Mouse (Mus musculus) midbrain, embryonic 11.5 days (tissue): ENCODE results near the gene Cabp4. TPM values are rescaled to one million over a fixed set of nuclear protein-coding genes. Genes with fewer than 3 reads are reported as not detected.

ENCODE experiments used
- ATAC-seq: fragments of 200-750 bp; cut with Nextera tagmentation; 2 replicates; pipeline ENCODE4 v1.8.0; 2017; ENCODE audit warnings: moderate TSS enrichment, moderate library complexity; ENCODE audit not compliant: low FRiP score
- DNase-seq: peaks from one replicate; pipeline ENCODE4 v3.0.0; 2015; ENCODE audit warnings: low spot score; ENCODE audit errors: missing footprints
- H3K27ac ChIP-seq: fragments of 300-500 bp; sonication (generic); 2 replicates; pipeline ENCODE4 v1.5.1; 2014; ENCODE audit warnings: low read depth, low read length
- H3K27me3 ChIP-seq: fragments of 300-500 bp; sonication (generic); 2 replicates; pipeline ENCODE4 v1.6.1; 2014; ENCODE audit warnings: mild to moderate bottlenecking, low read length, moderate library complexity, mixed read lengths; ENCODE audit not compliant: control insufficient read depth, insufficient read depth
- H3K36me3 ChIP-seq: fragments of 300-500 bp; sonication (generic); 2 replicates; pipeline ENCODE4 v1.6.1; 2014; ENCODE audit warnings: mild to moderate bottlenecking, low read length, moderate library complexity, mixed read lengths; ENCODE audit not compliant: control insufficient read depth, insufficient read depth
- H3K4me1 ChIP-seq: fragments of 300-500 bp; sonication (generic); 2 replicates; pipeline ENCODE4 v1.6.1; 2014; ENCODE audit warnings: low read length; ENCODE audit not compliant: control insufficient read depth, insufficient read depth
- H3K4me2 ChIP-seq: fragments of 300-500 bp; sonication (generic); 2 replicates; pipeline ENCODE4 v1.6.1; 2014; ENCODE audit warnings: mild to moderate bottlenecking, moderate library complexity
- H3K4me3 ChIP-seq: fragments of 300-500 bp; sonication (generic); 2 replicates; pipeline ENCODE4 v1.5.1; 2014; ENCODE audit warnings: low read depth, low read length
- H3K9ac ChIP-seq: fragments of 300-500 bp; sonication (generic); 2 replicates; pipeline ENCODE4 v1.6.1; 2014; ENCODE audit warnings: low read length
- H3K9me3 ChIP-seq: fragments of 300-500 bp; sonication (generic); 2 replicates; pipeline ENCODE4 v1.6.1; 2016; ENCODE audit warnings: low read length; ENCODE audit not compliant: control insufficient read depth
- whole genome bisulfite sequencing: fragments of 180-500 bp; shearing (Covaris S2); extraction: QIAGEN DNeasy Blood & Tissue Kit; methylation state at CpG from one replicate; pipeline ENCODE4 v1.1.7; 2014; 5-methylcytosine and 5-hydroxymethylcytosine counted together
- polyA plus RNA-seq: library from polyadenylated mRNA; unstranded; fragments of >200 nt; fragmentation: Nextera tagmentation; extraction: Ambion mirVana; gene quantifications from 2 replicates; pipeline ENCODE4 v1.2.1, GENCODE M21; 2014

Gene Cabp4
- polyA plus RNA-seq, 1 experiment from 2014 or later: not detected

DNA sequence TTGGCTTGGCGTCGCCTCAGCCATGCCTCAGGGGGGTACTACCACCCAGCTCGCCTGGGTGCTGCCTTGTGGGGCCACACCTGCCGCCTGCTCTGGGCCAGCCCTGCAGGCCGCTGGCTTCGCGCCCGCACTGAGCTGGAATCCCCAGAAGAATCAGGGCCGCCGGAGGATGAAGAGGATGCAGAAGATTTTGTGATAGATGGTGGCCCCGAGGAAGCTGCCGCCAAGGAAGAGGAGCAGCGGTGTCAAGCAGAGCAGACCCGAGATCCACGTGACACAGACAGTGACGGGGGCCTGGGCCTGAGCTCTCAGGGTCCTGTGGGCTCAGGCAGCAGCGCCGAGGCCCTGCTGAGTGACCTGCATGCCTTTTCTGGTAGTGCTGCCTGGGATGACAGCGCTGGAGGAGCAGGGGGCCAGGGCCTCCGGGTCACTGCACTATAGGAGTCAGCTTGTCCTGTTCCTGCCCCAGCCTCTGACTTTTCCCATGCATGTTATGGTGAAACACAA is 12.3 kb upstream of the Cabp4 start:
- H3K9me3 ChIP-seq: no peaks in the 10 kb centered on the region
- ATAC-seq (no peak), DNase-seq (no peak)
- H3K4me2 ChIP-seq: no peak overlapping the region
- H3K4me3 ChIP-seq: no peak overlapping the region
- H3K36me3 ChIP-seq: peaks cover 27% of the 10 kb centered on the region; the same call in 1 of the 2 replicates
- no peaks in the 10 kb centered on the region for H3K4me1 ChIP-seq
- H3K27me3 ChIP-seq: no peaks in the 10 kb centered on the region
- H3K9ac ChIP-seq: no peak overlapping the region
- 69% methylated on average over 20 of the region's 20 CpGs for WGBS
- H3K27ac ChIP-seq: no peak overlapping the region; the same call in 1 of the 2 replicates

DNA sequence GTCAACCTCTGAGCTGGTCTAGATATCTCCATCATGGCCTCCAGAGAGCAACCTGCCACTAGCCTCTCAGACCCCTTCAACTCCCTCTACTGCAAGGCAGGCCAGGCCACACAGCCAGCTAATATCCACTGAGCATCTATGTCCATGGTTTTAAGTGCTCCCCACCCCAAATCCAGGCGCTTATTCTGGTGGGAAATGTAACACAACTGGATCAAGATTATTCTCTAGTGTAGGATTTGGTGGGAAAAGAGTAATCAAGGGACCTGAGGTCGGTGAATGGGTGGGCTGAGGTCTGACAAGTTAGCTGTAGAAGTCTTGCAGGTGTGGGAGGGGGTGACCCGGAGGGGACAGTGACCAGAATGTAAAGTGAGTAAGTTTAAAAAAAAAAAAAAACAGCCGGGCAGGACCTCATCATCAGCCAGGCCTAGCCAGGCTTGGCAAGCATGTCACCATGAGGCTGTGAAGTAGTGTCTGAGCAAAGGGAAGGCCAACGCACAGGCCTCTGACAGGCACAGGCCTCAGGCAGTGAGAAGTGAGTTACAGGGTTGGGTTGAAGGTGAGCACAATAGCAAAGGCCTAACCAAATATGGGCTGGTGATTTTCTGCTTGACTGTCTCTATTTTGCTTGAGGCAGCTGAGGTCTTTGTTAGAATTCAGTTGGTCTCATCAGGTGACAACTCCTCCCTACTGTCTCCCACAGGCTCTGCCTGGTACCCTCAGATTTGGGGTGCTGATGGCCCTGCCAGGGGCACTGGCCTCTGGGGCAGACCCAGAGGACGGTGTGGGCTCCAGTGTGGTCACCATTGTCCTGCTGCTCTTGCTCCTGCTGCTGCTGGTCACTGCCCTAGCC is 11.6 kb upstream of the Cabp4 start:
- Histone ChIP-seq H3K4me1 (no peaks in the 10 kb centered on the region), H3K9ac (no peak overlapping the region), H3K27me3 (no peaks in the 10 kb centered on the region), H3K4me3 (no peak overlapping the region), H3K27ac (no peak overlapping the region; the same call in 1 of the 2 replicates), H3K9me3 (no peaks in the 10 kb centered on the region), H3K36me3 (peaks cover 30% of the 10 kb centered on the region), H3K4me2 (no peak overlapping the region)
- WGBS: 78% methylated on average over 6 of the region's 6 CpGs
- DNase-seq (no peak), ATAC-seq (no peak)

DNA sequence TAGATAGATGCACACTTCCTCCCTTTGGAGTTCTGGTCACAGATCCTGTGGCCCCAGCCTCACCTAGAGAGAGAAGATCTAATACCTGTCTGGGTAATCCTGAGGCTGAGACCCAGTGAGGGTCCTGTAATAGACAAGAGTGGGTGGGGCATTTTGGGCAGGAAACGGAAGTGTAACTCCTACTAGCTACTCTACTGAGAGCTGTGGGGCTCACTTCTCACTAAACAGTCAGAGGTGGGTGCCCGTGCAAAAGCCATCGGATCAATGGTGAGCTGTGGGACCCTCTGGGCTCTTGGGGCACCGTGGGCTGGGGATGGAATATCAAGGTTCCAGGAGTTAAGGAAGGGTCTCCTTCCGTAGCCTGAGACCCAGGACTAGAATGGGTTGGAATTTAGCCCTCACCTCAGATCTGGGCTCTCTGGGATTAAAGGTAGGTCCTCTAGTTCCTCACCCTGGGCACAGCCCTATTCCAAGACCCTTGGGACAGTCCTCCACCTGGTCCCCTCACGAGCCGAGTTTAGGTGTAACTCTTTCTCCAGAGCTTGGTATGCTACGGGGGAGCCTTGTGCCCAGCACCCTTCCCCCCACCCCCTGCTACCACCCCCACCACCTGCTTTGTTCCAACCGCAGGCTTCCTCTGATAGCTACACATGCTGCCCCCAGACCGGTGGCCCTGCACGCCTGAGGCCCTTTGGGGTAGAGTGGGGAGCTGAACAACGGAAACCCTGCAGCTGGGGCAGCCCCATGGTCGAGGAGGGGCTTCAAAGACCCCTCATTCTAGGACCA is 10.8 kb upstream of the Cabp4 start:
- Histone ChIP-seq H3K27ac (no peak overlapping the region), H3K9me3 (no peaks in the 10 kb centered on the region), H3K4me2 (no peak overlapping the region), H3K27me3 (no peaks in the 10 kb centered on the region), H3K9ac (no peak overlapping the region), H3K4me3 (no peak overlapping the region), H3K4me1 (no peaks in the 10 kb centered on the region), H3K36me3 (peaks cover 33% of the 10 kb centered on the region)
- DNase-seq (no peak), ATAC-seq (no peak)
- 88% methylated on average over 13 of the region's 13 CpGs for WGBS

DNA sequence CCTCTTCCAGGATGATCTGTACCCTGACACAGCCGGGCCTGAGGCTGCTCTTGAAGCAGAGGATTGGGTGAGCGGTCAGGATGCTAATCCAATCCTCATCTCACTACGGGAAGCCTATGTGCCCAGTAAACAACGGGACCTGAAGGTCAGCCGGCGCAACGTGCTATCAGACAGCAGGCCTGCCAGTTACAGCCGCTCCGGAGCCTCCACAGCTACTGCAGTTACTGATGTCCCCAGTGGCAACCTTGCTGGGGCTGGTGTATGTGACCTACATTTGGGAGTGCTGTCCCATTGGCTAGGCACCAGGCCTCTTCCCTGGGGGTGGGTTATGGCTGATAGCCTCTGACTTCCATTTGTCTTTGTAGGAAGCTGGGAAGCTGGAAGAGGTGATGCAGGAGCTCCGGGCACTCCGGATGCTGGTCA is 9.4 kb upstream of the Cabp4 start, which contains the start of gene Ptprcap:
Ptprcap (plus strand) TSS at position 373 of the 423 bp plus-strand sequence.
- DNase-seq: no peak

DNA sequence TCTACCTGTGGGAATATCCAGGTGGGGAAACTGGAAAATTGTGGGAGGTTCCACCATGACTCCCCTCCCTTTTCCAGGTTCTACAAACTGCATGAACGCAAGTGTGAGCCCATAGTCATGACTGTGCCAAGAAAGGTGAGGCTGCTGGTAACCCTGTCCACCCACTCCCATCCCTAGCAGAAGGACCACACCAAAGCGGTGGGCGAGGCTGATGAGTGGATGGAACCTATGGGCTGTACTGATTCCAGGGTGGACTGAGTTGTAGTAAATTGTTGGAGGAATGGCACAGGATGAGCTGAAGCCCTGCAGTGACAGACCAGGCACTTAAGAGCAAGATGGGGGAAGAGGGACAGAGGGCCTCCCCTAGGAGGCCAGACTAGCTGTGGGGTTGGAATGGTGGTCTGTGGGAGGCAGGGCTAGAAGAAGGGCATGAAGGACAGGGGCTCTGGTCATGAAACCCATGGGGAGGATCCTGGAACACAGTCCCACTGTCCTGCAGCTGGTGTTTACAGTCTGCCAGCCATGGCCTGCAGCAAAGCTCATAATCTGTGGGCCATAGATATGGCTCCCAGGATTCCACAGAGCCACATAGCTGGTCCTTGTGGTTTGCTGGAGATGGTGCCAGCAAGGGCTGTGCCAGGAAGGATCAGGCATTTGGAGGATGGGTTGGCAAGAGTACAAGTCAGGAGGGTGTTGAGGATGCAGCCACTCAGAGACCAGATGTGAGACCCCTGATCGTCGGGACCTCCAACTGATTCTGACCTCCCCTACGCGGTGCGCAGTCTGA is 8.8 kb upstream of the Cabp4 start:
- 88% methylated on average over 8 of the region's 8 CpGs for WGBS

More for the DNA sequence above, 9.4 kb upstream of the Cabp4 start, which contains the start of gene Ptprcap:
- no peaks in the 10 kb centered on the region for H3K27me3 ChIP-seq
- ATAC-seq: no peak
- no peak within 1 kb of the TSS for H3K27ac ChIP-seq
- H3K9ac ChIP-seq: no peak within 1 kb of the TSS
- H3K36me3 ChIP-seq: peaks cover 24% of the 10 kb centered on the region
- WGBS: 74% methylated on average over 11 of the region's 11 CpGs
- no peaks in the 10 kb centered on the region for H3K9me3 ChIP-seq
- H3K4me2 ChIP-seq: no peak within 1 kb of the TSS
- peaks cover 7% of the 10 kb centered on the region for H3K4me1 ChIP-seq
- H3K4me3 ChIP-seq: no peak within 1 kb of the TSS

DNA sequence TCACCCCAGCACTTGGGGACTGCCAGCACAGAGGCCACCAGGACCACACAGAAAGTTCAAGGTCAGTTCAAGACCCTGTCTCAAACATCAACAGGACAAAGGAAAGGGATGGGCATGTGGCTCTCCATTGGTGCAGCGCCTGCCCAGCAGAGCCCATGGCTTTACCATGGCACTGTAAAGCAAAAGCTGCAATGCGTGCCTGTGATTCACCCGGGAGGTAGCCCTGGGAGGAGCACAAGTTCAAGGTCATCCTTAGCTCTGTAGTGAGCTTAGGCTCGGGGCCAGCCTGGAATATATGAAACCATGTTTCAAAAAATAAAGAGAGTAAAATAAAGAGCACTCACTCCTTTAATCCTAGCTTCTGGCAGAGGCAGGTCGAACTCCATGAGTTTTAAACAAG is 8.1 kb upstream of the Cabp4 start:
- peaks cover 15% of the 10 kb centered on the region for H3K36me3 ChIP-seq
- no peak for ATAC-seq
- no peak overlapping the region for H3K9ac ChIP-seq
- no peak for DNase-seq
- H3K27me3 ChIP-seq: no peaks in the 10 kb centered on the region
- no peak overlapping the region for H3K4me2 ChIP-seq
- peaks cover 14% of the 10 kb centered on the region for H3K4me1 ChIP-seq
- H3K9me3 ChIP-seq: no peaks in the 10 kb centered on the region
- no peak overlapping the region for H3K27ac ChIP-seq
- H3K4me3 ChIP-seq: no peak overlapping the region
- 89% methylated on average over 5 of the region's 5 CpGs for WGBS

More for the DNA sequence above, 8.8 kb upstream of the Cabp4 start:
- Histone ChIP-seq H3K36me3 (peaks cover 20% of the 10 kb centered on the region), H3K4me2 (no peak overlapping the region), H3K4me1 (peaks cover 12% of the 10 kb centered on the region), H3K9me3 (no peaks in the 10 kb centered on the region), H3K27me3 (no peaks in the 10 kb centered on the region), H3K9ac (no peak overlapping the region), H3K27ac (no peak overlapping the region), H3K4me3 (no peak overlapping the region)
- DNase-seq (no peak), ATAC-seq (no peak)

DNA sequence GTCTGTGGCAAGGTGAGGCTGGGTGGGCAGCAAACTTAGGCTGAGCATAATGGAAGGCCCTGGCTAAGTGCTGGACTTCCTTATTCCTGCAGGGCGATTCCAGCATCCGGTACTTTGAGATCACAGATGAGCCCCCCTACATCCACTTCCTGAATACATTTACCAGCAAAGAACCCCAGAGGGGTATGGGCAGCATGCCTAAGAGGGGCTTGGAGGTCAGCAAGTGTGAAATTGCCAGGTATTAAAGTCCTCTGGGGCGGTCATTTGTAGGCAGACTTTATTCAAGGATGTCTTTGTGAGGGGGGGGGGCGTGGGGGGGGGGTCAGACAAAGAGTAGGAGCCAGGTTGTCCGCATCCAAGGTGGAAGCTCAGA is 7.6 kb upstream of the Cabp4 start:
- Histone ChIP-seq H3K4me2 (no peak overlapping the region), H3K27me3 (no peaks in the 10 kb centered on the region), H3K36me3 (peaks cover 13% of the 10 kb centered on the region), H3K9me3 (no peaks in the 10 kb centered on the region), H3K9ac (no peak overlapping the region), H3K27ac (no peak overlapping the region), H3K4me3 (no peak overlapping the region), H3K4me1 (peaks cover 14% of the 10 kb centered on the region)
- 76% methylated on average over 5 of the region's 5 CpGs for WGBS
- DNase-seq: no peak
- no peak for ATAC-seq

DNA sequence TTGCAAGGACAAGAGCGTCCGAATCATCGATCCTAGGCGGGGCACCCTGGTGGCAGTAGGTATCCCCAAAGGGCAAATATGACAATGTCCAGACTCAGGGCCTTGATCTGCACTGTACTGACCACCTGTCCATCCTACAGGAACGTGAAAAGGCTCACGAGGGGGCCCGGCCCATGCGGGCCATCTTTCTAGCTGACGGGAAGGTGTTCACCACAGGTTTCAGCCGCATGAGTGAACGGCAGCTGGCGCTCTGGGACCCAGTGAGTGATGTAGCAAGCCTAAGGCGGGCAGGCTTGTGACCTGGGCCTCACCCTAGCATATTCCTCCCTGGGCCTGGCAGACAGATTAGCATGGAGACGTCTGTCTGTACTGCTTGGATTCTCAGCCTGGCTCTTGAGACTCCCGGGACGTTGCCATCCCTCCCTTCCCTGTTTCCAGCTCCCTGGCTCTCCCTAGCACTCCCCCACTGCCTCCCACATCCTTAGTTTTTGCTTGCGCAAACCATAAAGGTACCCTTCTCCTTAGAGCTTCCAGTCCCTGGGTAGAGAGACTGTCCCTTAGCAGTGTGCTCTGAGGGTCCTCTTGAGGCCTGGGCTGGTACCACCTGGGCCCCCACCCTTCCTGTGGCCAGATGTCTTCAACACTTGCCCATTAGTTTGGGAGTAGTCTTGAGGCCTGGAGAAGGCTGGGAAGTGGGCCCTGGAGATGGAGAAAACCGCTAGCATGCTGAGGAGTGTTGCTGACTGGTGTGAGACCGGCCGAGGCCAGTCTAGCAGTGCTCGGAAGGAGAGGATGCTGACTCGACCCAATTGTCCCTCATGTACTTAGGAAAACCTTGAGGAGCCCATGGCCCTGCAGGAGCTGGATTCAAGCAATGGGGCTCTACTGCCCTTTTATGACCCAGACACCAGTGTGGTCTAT is 7.0 kb upstream of the Cabp4 start:
- ATAC-seq: no peak
- Histone ChIP-seq H3K4me3 (no peak overlapping the region), H3K9me3 (no peaks in the 10 kb centered on the region), H3K4me1 (peaks cover 14% of the 10 kb centered on the region), H3K27ac (no peak overlapping the region), H3K27me3 (no peaks in the 10 kb centered on the region), H3K36me3 (peaks cover 10% of the 10 kb centered on the region), H3K4me2 (no peak overlapping the region), H3K9ac (no peak overlapping the region)
- no peak for DNase-seq
- 90% methylated on average over 22 of the region's 22 CpGs for WGBS
